In genomic region chr11:103360661-103361081, GRCm38 (mm10) we compare ENCODE assay signal across 7 mouse cellular contexts. TPM values are rescaled to one million over a fixed set of nuclear protein-coding genes. Genes with fewer than 3 reads are reported as not detected.
A peak's percentile ranks its signal among the peaks of the same experiment; 100 is the strongest.
DNase-seq lines count a peak whose midpoint lies in the region; ATAC-seq lines count a peak whose summit lies in the region.

No protein-coding gene starts in this region.

- 2% methylated on average over 48 of the region's 48 CpGs for WGBS in lung, embryonic 16.5 days
- WGBS in embryonic facial prominence, embryonic 13.5 days, result 2% methylated on average over 48 of the region's 48 CpGs
- WGBS in hindbrain, embryonic 16.5 days, result 2% methylated on average over 47 of the region's 48 CpGs
- 4% methylated on average over 37 of the region's 48 CpGs for WGBS in midbrain, embryonic 16.5 days

- intact Hi-C loops in left cerebral cortex, postnatal 36 days (cut with DNase I), result no loop called here

- H3K27me3 ChIP-seq in lung, embryonic 16.5 days (ENCODE audit: control insufficient read depth, insufficient read depth, low read depth, low read length), result peaks cover 32% of the 10 kb centered on the region
- peaks cover 95% of the 10 kb centered on the region for H3K27me3 ChIP-seq in embryonic facial prominence, embryonic 13.5 days
- peaks cover 54% of the 10 kb centered on the region for H3K27me3 ChIP-seq in hindbrain, embryonic 16.5 days (replicated peaks; ENCODE audit: control insufficient read depth, insufficient read depth, low read length)
- H3K27me3 ChIP-seq in midbrain, embryonic 16.5 days (ENCODE audit: control insufficient read depth, insufficient read depth, low read depth, low read length), result peaks cover 52% of the 10 kb centered on the region

- H3K9me3 ChIP-seq in lung, embryonic 16.5 days (ENCODE audit: control insufficient read depth, low read length), result no peaks in the 10 kb centered on the region
- H3K9me3 ChIP-seq in embryonic facial prominence, embryonic 13.5 days, result no peaks in the 10 kb centered on the region
- H3K9me3 ChIP-seq in hindbrain, embryonic 16.5 days (ENCODE audit: control insufficient read depth, low read length), result no peaks in the 10 kb centered on the region
- H3K9me3 ChIP-seq in midbrain, embryonic 16.5 days (replicated peaks; ENCODE audit: control insufficient read depth, low read length, poor library complexity, severe bottlenecking), result no peaks in the 10 kb centered on the region

- H3K27ac ChIP-seq in lung, embryonic 16.5 days (ENCODE audit: low read length), result peak overlapping the region; percentile 93
- peak overlapping the region; percentile 48; the same call in 1 of the 2 replicates for H3K27ac ChIP-seq in embryonic facial prominence, embryonic 13.5 days
- H3K27ac ChIP-seq in hindbrain, embryonic 16.5 days (ENCODE audit: low read depth, low read length), result no peak overlapping the region
- no peak overlapping the region for H3K27ac ChIP-seq in midbrain, embryonic 16.5 days (ENCODE audit: low read length)

- H3K4me3 ChIP-seq in lung, embryonic 16.5 days (ENCODE audit: low read length), result peak overlapping the region; percentile 53
- H3K4me3 ChIP-seq in embryonic facial prominence, embryonic 13.5 days, result peak overlapping the region; percentile 55
- peak overlapping the region; percentile 53 for H3K4me3 ChIP-seq in hindbrain, embryonic 16.5 days (ENCODE audit: low read length)
- peak overlapping the region; percentile 45 for H3K4me3 ChIP-seq in midbrain, embryonic 16.5 days (ENCODE audit: low read depth, low read length)

- peak overlapping the region; percentile 94 for H3K4me2 ChIP-seq in lung, embryonic 16.5 days (ENCODE audit: low read depth, low read length)
- peak overlapping the region; percentile 78 for H3K4me2 ChIP-seq in embryonic facial prominence, embryonic 13.5 days
- peak overlapping the region; percentile 88 for H3K4me2 ChIP-seq in hindbrain, embryonic 16.5 days (ENCODE audit: low read length)
- peak overlapping the region; percentile 76 for H3K4me2 ChIP-seq in midbrain, embryonic 16.5 days (ENCODE audit: low read length)

- ATAC-seq in lung, embryonic 16.5 days (ENCODE audit: low read depth), result peak; percentile 1; the same call in 1 of the 2 replicates
- no peak for ATAC-seq in embryonic facial prominence, embryonic 13.5 days (ENCODE audit: insufficient number of reproducible peaks, insufficient read depth, low FRiP score, low TSS enrichment, low read depth)
- no peak for ATAC-seq in hindbrain, embryonic 16.5 days
- peak; percentile 9; the same call in 1 of the 2 replicates for ATAC-seq in midbrain, embryonic 16.5 days

- DNase-seq in lung, postnatal 25 days (ENCODE audit: low spot score), result no peak
- no peak for DNase-seq in left cerebral cortex, postnatal 36 days (ENCODE audit: low spot score in 2 of 2)
- no peak for DNase-seq in adrenal gland, postnatal 10 days

- H3K4me1 ChIP-seq in lung, embryonic 16.5 days (replicated peaks; ENCODE audit: control insufficient read depth, insufficient read depth, low read length), result peaks cover 34% of the 10 kb centered on the region
- peaks cover 60% of the 10 kb centered on the region for H3K4me1 ChIP-seq in embryonic facial prominence, embryonic 13.5 days
- peaks cover 28% of the 10 kb centered on the region for H3K4me1 ChIP-seq in hindbrain, embryonic 16.5 days (ENCODE audit: control insufficient read depth, insufficient read depth, low read depth, low read length)
- peaks cover 28% of the 10 kb centered on the region for H3K4me1 ChIP-seq in midbrain, embryonic 16.5 days (ENCODE audit: control insufficient read depth, insufficient read depth, low read length)

- peak overlapping the region; percentile 76 for H3K9ac ChIP-seq in lung, embryonic 16.5 days (ENCODE audit: low read length)
- peak overlapping the region; percentile 69 for H3K9ac ChIP-seq in embryonic facial prominence, embryonic 13.5 days
- H3K9ac ChIP-seq in hindbrain, embryonic 16.5 days (ENCODE audit: low read depth, low read length), result peak overlapping the region; percentile 72
- peak overlapping the region; percentile 66 for H3K9ac ChIP-seq in midbrain, embryonic 16.5 days (ENCODE audit: low read depth, low read length)

- H3K36me3 ChIP-seq in lung, embryonic 16.5 days (ENCODE audit: control insufficient read depth, insufficient read depth, low read length), result no peaks in the 10 kb centered on the region
- peaks cover 6% of the 10 kb centered on the region for H3K36me3 ChIP-seq in embryonic facial prominence, embryonic 13.5 days
- no peaks in the 10 kb centered on the region for H3K36me3 ChIP-seq in hindbrain, embryonic 16.5 days (ENCODE audit: control insufficient read depth, insufficient read depth, low read length)
- no peaks in the 10 kb centered on the region for H3K36me3 ChIP-seq in midbrain, embryonic 16.5 days (ENCODE audit: control insufficient read depth, insufficient read depth, low read length)

RNA-seq across cellular contexts. Expression of gene Arhgap27, which starts 2.8 kb away (rescaled TPM):
- 14.1 and 15.7 TPM in 2 replicates for polyA plus RNA-seq in lung, embryonic 16.5 days (2015; fragmentation: Nextera tagmentation; extraction: Ambion mirVana)
- 6.8 and 7.2 TPM in 2 replicates for polyA plus RNA-seq in embryonic facial prominence, embryonic 13.5 days (2015; fragmentation: Nextera tagmentation; extraction: Ambion mirVana)
- polyA plus RNA-seq in hindbrain, embryonic 16.5 days (2015; fragmentation: Nextera tagmentation; extraction: Ambion mirVana), result 4.8 and 5.6 TPM in 2 replicates
- 3.8 and 4.4 TPM in 2 replicates for polyA plus RNA-seq in midbrain, embryonic 16.5 days (2015; fragmentation: Nextera tagmentation; extraction: Ambion mirVana)
- 10 to 100 TPM; 11.6 to 12.6 TPM for total RNA-seq in left cerebral cortex, postnatal 36 days (2021)
- total RNA-seq in adrenal gland, postnatal 10 days (2021), result 10 to 100 TPM; 23.1 to 24.5 TPM

RNA-seq across cellular contexts. Expression of gene Plekhm1, which starts 51.8 kb away (rescaled TPM):
- polyA plus RNA-seq in lung, embryonic 16.5 days (2015; fragmentation: Nextera tagmentation; extraction: Ambion mirVana), result 9.8 and 10.2 TPM in 2 replicates
- polyA plus RNA-seq in embryonic facial prominence, embryonic 13.5 days (2015; fragmentation: Nextera tagmentation; extraction: Ambion mirVana), result 7.2 and 7.6 TPM in 2 replicates
- 7.2 and 9.6 TPM in 2 replicates for polyA plus RNA-seq in hindbrain, embryonic 16.5 days (2015; fragmentation: Nextera tagmentation; extraction: Ambion mirVana)
- polyA plus RNA-seq in midbrain, embryonic 16.5 days (2015; fragmentation: Nextera tagmentation; extraction: Ambion mirVana), result 8.9 and 9.6 TPM in 2 replicates
- 10 to 100 TPM; 16.3 to 18.8 TPM for total RNA-seq in left cerebral cortex, postnatal 36 days (2021)
- total RNA-seq in adrenal gland, postnatal 10 days (2021), result 10 to 100 TPM; 14.4 to 17.4 TPM

Comparison
In these comparisons a context has a peak if more than half of its experiments do, and no peak if none do; other contexts are left out.
1. ATAC-seq: peak in lung, embryonic 16.5 days (single experiment) and midbrain, embryonic 16.5 days (single experiment); none in embryonic facial prominence, embryonic 13.5 days (single experiment) and hindbrain, embryonic 16.5 days (single experiment).
2. H3K27ac ChIP-seq: peak in lung, embryonic 16.5 days (single experiment) and embryonic facial prominence, embryonic 13.5 days (single experiment); none in hindbrain, embryonic 16.5 days (single experiment) and midbrain, embryonic 16.5 days (single experiment).
3. Peak in every context shown above with its lines, with median percentiles within 50 percentile points of each other: H3K4me2 ChIP-seq, H3K4me3 ChIP-seq and H3K9ac ChIP-seq.